Mouse (Mus musculus) neutrophil, adult 59 days (primary cell): ENCODE data around the gene Cpa3. TPM values are rescaled to one million over a fixed set of nuclear protein-coding genes. Genes with fewer than 3 reads are reported as not detected.

Source experiments
- total RNA-seq, 2 experiments: library from RNA; stranded (reverse); gene quantifications; 1 replicate in 1 of 2; 2 replicates in 1 of 2; pipeline ENCODE4 v1.2.4; 2023

The Cpa3 gene
- 10 to 100 TPM in 1 of 2 experiments, 1 to 10 TPM in 1; 7.5 to 13.2 TPM for total RNA-seq

DNA sequence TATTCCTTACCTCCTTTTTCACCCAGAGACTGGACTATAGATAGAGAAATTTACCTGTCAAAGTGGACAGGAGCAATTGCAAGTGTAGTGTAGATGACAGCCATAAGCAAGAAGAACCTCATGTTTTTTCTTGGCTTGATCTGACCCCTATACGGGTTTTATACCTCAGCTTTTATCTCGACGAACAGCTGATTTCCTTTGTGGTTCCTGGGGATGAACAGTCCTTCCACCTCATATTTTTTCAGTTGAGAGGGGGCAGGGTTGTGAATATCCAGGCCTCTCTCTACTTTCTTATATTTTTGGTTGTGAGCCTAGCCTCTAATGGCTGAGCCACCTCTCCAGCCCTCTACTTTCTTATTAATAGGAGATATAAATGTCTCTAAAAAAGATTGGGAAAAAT lies at the start of gene Cpa3:
Gene Cpa3, minus strand, starts transcription at position 132 of the 400 bp plus-strand sequence.

GRCm38 (mm10) chr3:20275633-20276032 lies 33.7 kb upstream of the Cpa3 start, which contains the start of gene Cpb1:
Cpb1 (minus strand) TSS chr3:20275733.

Other genes starting within 250 kb of the Cpa3 start
- 10 to 100 TPM; 63.6 to 89.2 TPM for gene Hps3, start 206.9 kb downstream of the Cpa3 start, total RNA-seq
- 10 to 100 TPM; 31.8 to 36.8 TPM for gene Hltf, start 184.4 kb downstream of the Cpa3 start, total RNA-seq
- gene Gyg, start 86.9 kb downstream of the Cpa3 start, total RNA-seq: 100 to 1,000 TPM; 131 to 145 TPM
- not detected for gene Cpb1, start 33.6 kb upstream of the Cpa3 start, total RNA-seq
- gene Agtr1b, start 125.0 kb upstream of the Cpa3 start, total RNA-seq: not detected